Mouse (Mus musculus): Measurements from ENCODE around the gene Pccb.
A peak's percentile ranks its signal among the peaks of the same experiment; 100 is the strongest.

Gene Pccb

GRCm38 (mm10) chr9:101034448-101035098, at the start of gene Pccb:
Pccb (minus strand) TSS chr9:101034898.
- peak; percentile 94 to 96 for DNase-seq (ENCODE audit: low spot score in 2 of 2)

- no peak for DNase-seq (ENCODE audit: low spot score in 2 of 2)
Observed at GRCm38 (mm10) chr9:101083728-101084127, 49.0 kb upstream of the Pccb start.

GRCm38 (mm10) chr9:101080046-101080685, 45.5 kb upstream of the Pccb start:
- no peak for DNase-seq (ENCODE audit: low spot score in 2 of 2)

GRCm38 (mm10) chr9:101078579-101078978, 43.9 kb upstream of the Pccb start:
- no peak for DNase-seq (ENCODE audit: low spot score in 2 of 2)

- DNase-seq (ENCODE audit: low spot score in 2 of 2), result no peak
Observed at GRCm38 (mm10) chr9:101077486-101077885, 42.8 kb upstream of the Pccb start.

GRCm38 (mm10) chr9:101076095-101076875, 41.6 kb upstream of the Pccb start:
- no peak for DNase-seq (ENCODE audit: low spot score in 2 of 2)

GRCm38 (mm10) chr9:101075694-101076093, 41.0 kb upstream of the Pccb start:
- DNase-seq (ENCODE audit: low spot score in 2 of 2), result no peak

GRCm38 (mm10) chr9:101075091-101075581, 40.4 kb upstream of the Pccb start:
- DNase-seq (ENCODE audit: low spot score in 2 of 2), result no peak

- peak; percentile 46 to 77 for DNase-seq (ENCODE audit: low spot score in 2 of 2)
Observed at GRCm38 (mm10) chr9:101074332-101075021, 39.8 kb upstream of the Pccb start.

- no peak for DNase-seq (ENCODE audit: low spot score in 2 of 2)
Observed at GRCm38 (mm10) chr9:101073987-101074331, 39.3 kb upstream of the Pccb start, which contains the start of gene Msl2. Msl2 (plus strand) TSS chr9:101074101.

GRCm38 (mm10) chr9:101073041-101073986, 38.6 kb upstream of the Pccb start:
- DNase-seq (ENCODE audit: low spot score in 2 of 2), result peak; percentile 97 to 99

- no peak for DNase-seq (ENCODE audit: low spot score in 2 of 2)
Observed at GRCm38 (mm10) chr9:101072506-101072905, 37.8 kb upstream of the Pccb start.

- no peak for DNase-seq (ENCODE audit: low spot score in 2 of 2)
Observed at GRCm38 (mm10) chr9:101069781-101070180, 35.1 kb upstream of the Pccb start.

GRCm38 (mm10) chr9:101065076-101065602, 30.4 kb upstream of the Pccb start:
- no peak for DNase-seq (ENCODE audit: low spot score in 2 of 2)

GRCm38 (mm10) chr9:101062253-101062780, 27.6 kb upstream of the Pccb start:
- DNase-seq (ENCODE audit: low spot score in 2 of 2), result no peak

GRCm38 (mm10) chr9:101061035-101061434, 26.3 kb upstream of the Pccb start:
- no peak for DNase-seq (ENCODE audit: low spot score in 2 of 2)

- no peak for DNase-seq (ENCODE audit: low spot score in 2 of 2)
Observed at GRCm38 (mm10) chr9:101057156-101057555, 22.5 kb upstream of the Pccb start.

GRCm38 (mm10) chr9:101053279-101053678, 18.6 kb upstream of the Pccb start:
- DNase-seq (ENCODE audit: low spot score in 2 of 2), result no peak

GRCm38 (mm10) chr9:101052691-101053090, 18.0 kb upstream of the Pccb start:
- no peak for DNase-seq (ENCODE audit: low spot score in 2 of 2)

- no peak for DNase-seq (ENCODE audit: low spot score in 2 of 2)
Observed at GRCm38 (mm10) chr9:101052007-101052406, 17.3 kb upstream of the Pccb start.
